ENCODE assay signal across 8 mouse cellular contexts in genomic region chr13:35741040-35741619, GRCm38 (mm10).
DNase-seq lines count a peak whose midpoint lies in the region; ATAC-seq and TF ChIP-seq lines count a peak whose summit lies in the region.

No protein-coding gene starts in this region.

- no peak for TF ChIP-seq CTCF in bone marrow macrophage, adult 2 months (IDR thresholded peaks at IDR 0.05; ENCODE audit: low read depth, low read length)
- TF ChIP-seq CTCF in midbrain, postnatal 0 days (IDR thresholded peaks at IDR 0.05), result peak; percentile 57

- H3K9me3 ChIP-seq in embryonic facial prominence, embryonic 15.5 days (replicated peaks), result 0 out of 2 replicates have a peak, but pooled peaks cover 5% of the 10 kb centered on the region
- peaks cover 5% of the 10 kb centered on the region for H3K9me3 ChIP-seq in kidney, embryonic 14.5 days (ENCODE audit: control insufficient read depth, low read length)
- H3K9me3 ChIP-seq in limb, embryonic 14.5 days (ENCODE audit: control insufficient read depth, low read length), result 0 out of 2 replicates have a peak, but pooled peaks cover 5% of the 10 kb centered on the region
- peaks cover 3% of the 10 kb centered on the region; the same call in 1 of the 2 replicates for H3K9me3 ChIP-seq in midbrain, postnatal 0 days (ENCODE audit: low read length)

- peaks cover 6% of the 10 kb centered on the region; the same call in 1 of the 2 replicates for H3K27me3 ChIP-seq in embryonic facial prominence, embryonic 15.5 days
- peaks cover 23% of the 10 kb centered on the region for H3K27me3 ChIP-seq in kidney, embryonic 14.5 days (ENCODE audit: control insufficient read depth, insufficient read depth, low read length)
- no peaks in the 10 kb centered on the region for H3K27me3 ChIP-seq in limb, embryonic 14.5 days (ENCODE audit: control insufficient read depth, insufficient read depth, low read length)
- H3K27me3 ChIP-seq in midbrain, postnatal 0 days (ENCODE audit: insufficient read depth, low read length), result peaks cover 8% of the 10 kb centered on the region; the same call in 1 of the 2 replicates

- peak overlapping the region; percentile 82 for H3K9ac ChIP-seq in embryonic facial prominence, embryonic 15.5 days
- peak overlapping the region; percentile 92 for H3K9ac ChIP-seq in kidney, embryonic 14.5 days (ENCODE audit: low read depth, low read length)
- H3K9ac ChIP-seq in limb, embryonic 14.5 days (ENCODE audit: low read depth, low read length, severe bottlenecking), result peak overlapping the region; percentile 95
- peak overlapping the region; percentile 86 for H3K9ac ChIP-seq in midbrain, postnatal 0 days (replicated peaks; ENCODE audit: low read length, poor library complexity, severe bottlenecking)

- peak overlapping the region; percentile 75 for H3K4me3 ChIP-seq in bone marrow macrophage, adult 2 months (ENCODE audit: insufficient read depth, low read length)
- H3K4me3 ChIP-seq in embryonic facial prominence, embryonic 15.5 days (replicated peaks), result peak overlapping the region; percentile 91
- peak overlapping the region; percentile 94 for H3K4me3 ChIP-seq in kidney, embryonic 14.5 days (ENCODE audit: low read length)
- H3K4me3 ChIP-seq in limb, embryonic 14.5 days (replicated peaks; ENCODE audit: low read length), result peak overlapping the region; percentile 94
- peak overlapping the region; percentile 75 for H3K4me3 ChIP-seq in midbrain, postnatal 0 days (ENCODE audit: low read depth, low read length)

- peak; percentile 94 for DNase-seq in A20 (ENCODE audit: low read depth, low spot score)
- peak; percentile 92 for DNase-seq in heart, adult 9 months (ENCODE audit: low spot score in 2 of 2)
- peak; percentile 88 for DNase-seq in limb, embryonic 14.5 days (ENCODE audit: low spot score)
- DNase-seq in midbrain, postnatal 0 days (ENCODE audit: low spot score), result peak; percentile 88
- peak; percentile 90 to 95 for DNase-seq in spleen, postnatal 10 days (ENCODE audit: low spot score in 2 of 2)

- TF ChIP-seq POLR2A in bone marrow macrophage, adult 2 months (IDR thresholded peaks at IDR 0.05; ENCODE audit: borderline replicate concordance, low read depth, low read length), result no peak
- TF ChIP-seq POLR2A in limb, embryonic 14.5 days (IDR thresholded peaks at IDR 0.05; ENCODE audit: borderline replicate concordance, extremely low read depth, insufficient read depth, insufficient read length), result no peak

- H3K27ac ChIP-seq in bone marrow macrophage, adult 2 months (ENCODE audit: insufficient read depth, low read depth, low read length), result peak overlapping the region; percentile 46
- H3K27ac ChIP-seq in embryonic facial prominence, embryonic 15.5 days (replicated peaks), result peak overlapping the region; percentile 88
- H3K27ac ChIP-seq in kidney, embryonic 14.5 days (ENCODE audit: low read depth, low read length), result peak overlapping the region; percentile 93
- H3K27ac ChIP-seq in limb, embryonic 14.5 days (replicated peaks; ENCODE audit: low read depth, low read length), result peak overlapping the region; percentile 94
- peak overlapping the region; percentile 38 for H3K27ac ChIP-seq in midbrain, postnatal 0 days (ENCODE audit: low read depth, low read length)

- H3K4me1 ChIP-seq in bone marrow macrophage, adult 2 months (ENCODE audit: control insufficient read depth, insufficient read depth, low read length), result peaks cover 6% of the 10 kb centered on the region
- peaks cover 17% of the 10 kb centered on the region for H3K4me1 ChIP-seq in embryonic facial prominence, embryonic 15.5 days
- peaks cover 9% of the 10 kb centered on the region for H3K4me1 ChIP-seq in kidney, embryonic 14.5 days (ENCODE audit: control insufficient read depth, insufficient read depth, low read length)
- peaks cover 11% of the 10 kb centered on the region for H3K4me1 ChIP-seq in limb, embryonic 14.5 days (ENCODE audit: control insufficient read depth, insufficient read depth, low read length)
- H3K4me1 ChIP-seq in midbrain, postnatal 0 days (ENCODE audit: insufficient read depth, low read length), result peaks cover 7% of the 10 kb centered on the region

- H3K36me3 ChIP-seq in embryonic facial prominence, embryonic 15.5 days, result peaks cover 6% of the 10 kb centered on the region; the same call in 1 of the 2 replicates
- no peaks in the 10 kb centered on the region for H3K36me3 ChIP-seq in kidney, embryonic 14.5 days (ENCODE audit: control insufficient read depth, insufficient read depth, low read length)
- H3K36me3 ChIP-seq in limb, embryonic 14.5 days (ENCODE audit: control insufficient read depth, insufficient read depth, low read length), result no peaks in the 10 kb centered on the region
- H3K36me3 ChIP-seq in midbrain, postnatal 0 days (ENCODE audit: insufficient read depth, low read length), result no peaks in the 10 kb centered on the region

- ATAC-seq in embryonic facial prominence, embryonic 15.5 days (ENCODE audit: insufficient number of reproducible peaks, low FRiP score, low TSS enrichment, low read depth), result peak; percentile 95
- peak; percentile 96 for ATAC-seq in kidney, embryonic 14.5 days (ENCODE audit: low FRiP score, low TSS enrichment)
- peak; percentile 93 for ATAC-seq in limb, embryonic 14.5 days (ENCODE audit: low FRiP score, low read depth)
- ATAC-seq in midbrain, postnatal 0 days (ENCODE audit: low FRiP score), result peak; percentile 92

- H3K4me2 ChIP-seq in embryonic facial prominence, embryonic 15.5 days (replicated peaks), result peak overlapping the region; percentile 86
- peak overlapping the region; percentile 64 for H3K4me2 ChIP-seq in kidney, embryonic 14.5 days (replicated peaks; ENCODE audit: low read depth, low read length)
- H3K4me2 ChIP-seq in limb, embryonic 14.5 days (replicated peaks; ENCODE audit: low read depth, low read length, severe bottlenecking), result peak overlapping the region; percentile 49
- peak overlapping the region; percentile 93 for H3K4me2 ChIP-seq in midbrain, postnatal 0 days (ENCODE audit: low read depth, low read length, poor library complexity, severe bottlenecking)

- under 1% methylated on average over 54 of the region's 68 CpGs for WGBS in embryonic facial prominence, embryonic 15.5 days
- whole genome bisulfite sequencing in kidney, embryonic 14.5 days, result under 1% methylated on average over 48 of the region's 68 CpGs
- under 1% methylated on average over 45 of the region's 68 CpGs for WGBS in limb, embryonic 14.5 days
- under 1% methylated on average over 31 of the region's 68 CpGs for WGBS in midbrain, postnatal 0 days

Comparison
In these comparisons a context has a peak if more than half of its experiments do, and no peak if none do; other contexts are left out.
1. Peak in every context shown above with its lines: DNase-seq, ATAC-seq, H3K4me3 ChIP-seq and H3K27ac ChIP-seq.
2. H3K27ac ChIP-seq: peak in every context shown above with its lines; median percentile 94 in limb, embryonic 14.5 days; 93 in kidney, embryonic 14.5 days; 88 in embryonic facial prominence, embryonic 15.5 days; 46 in bone marrow macrophage, adult 2 months; 38 in midbrain, postnatal 0 days.